Mouse (Mus musculus) urinary bladder, postnatal 10 days (tissue): ENCODE results near the gene Kif16b.

Experiments
- DNase-seq: peaks from one replicate; pipeline ENCODE4 v3.0.0; 2022; ENCODE audit warnings: low spot score

Kif16b gene

DNA sequence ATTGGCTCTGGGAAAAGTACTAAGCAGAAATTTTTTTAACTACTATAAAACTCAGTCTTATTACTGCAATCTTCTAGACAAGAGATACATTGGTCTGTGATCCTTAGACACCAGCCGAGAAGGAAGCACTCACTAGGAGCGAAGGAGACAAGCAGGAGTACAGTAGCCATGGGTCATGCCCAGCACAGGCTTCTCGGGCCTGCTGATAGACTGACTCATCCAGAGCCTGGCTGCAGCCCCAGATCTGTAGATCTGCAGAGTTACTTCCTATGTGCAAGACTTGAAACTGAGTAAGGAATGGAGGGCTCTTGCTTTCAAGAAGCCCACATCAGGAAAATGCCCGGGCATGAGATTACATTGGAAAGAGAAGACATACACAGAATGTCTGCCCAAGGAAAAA, 169.0 kb downstream of the Kif16b start:
- no peak for DNase-seq

- no peak for DNase-seq
Observed at GRCm38 (mm10) chr2:142731778-142732092, 169.6 kb downstream of the Kif16b start.

DNA sequence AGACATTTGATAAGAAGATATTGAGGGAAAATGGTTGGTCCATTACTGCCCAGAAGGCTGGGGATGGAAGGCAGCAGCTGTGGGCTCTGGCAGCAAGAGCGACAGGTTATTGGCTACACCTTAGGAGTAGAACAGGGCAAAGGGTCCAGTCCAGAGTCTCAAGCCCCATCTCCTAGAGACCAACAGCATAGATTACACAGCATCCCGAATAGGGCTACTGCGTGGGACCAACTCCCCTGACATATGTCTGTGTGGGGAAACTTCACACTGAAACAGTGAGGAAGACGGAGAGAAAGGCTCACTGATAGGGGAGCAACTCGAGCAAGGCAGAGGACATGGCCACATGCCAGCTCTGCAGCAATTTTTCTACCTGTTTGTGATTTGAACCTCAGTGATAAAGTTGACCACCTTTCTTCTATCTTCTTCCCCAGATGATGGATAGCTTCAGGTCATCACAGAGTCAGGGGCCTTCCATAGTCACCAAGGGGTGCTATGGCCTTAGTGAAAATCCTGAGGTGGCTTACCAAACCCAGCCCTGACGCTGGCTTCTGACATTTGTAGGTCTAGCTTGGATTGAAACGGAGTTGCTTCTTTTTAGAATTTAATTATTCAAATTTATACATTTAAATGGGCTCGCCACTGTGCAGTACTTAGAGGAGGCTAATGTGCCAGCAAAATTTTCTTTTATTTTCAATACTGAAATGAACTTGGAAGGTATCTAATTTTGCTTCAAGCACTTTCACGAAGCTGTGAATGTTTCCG, 170.1 kb downstream of the Kif16b start:
- DNase-seq: no peak

DNA sequence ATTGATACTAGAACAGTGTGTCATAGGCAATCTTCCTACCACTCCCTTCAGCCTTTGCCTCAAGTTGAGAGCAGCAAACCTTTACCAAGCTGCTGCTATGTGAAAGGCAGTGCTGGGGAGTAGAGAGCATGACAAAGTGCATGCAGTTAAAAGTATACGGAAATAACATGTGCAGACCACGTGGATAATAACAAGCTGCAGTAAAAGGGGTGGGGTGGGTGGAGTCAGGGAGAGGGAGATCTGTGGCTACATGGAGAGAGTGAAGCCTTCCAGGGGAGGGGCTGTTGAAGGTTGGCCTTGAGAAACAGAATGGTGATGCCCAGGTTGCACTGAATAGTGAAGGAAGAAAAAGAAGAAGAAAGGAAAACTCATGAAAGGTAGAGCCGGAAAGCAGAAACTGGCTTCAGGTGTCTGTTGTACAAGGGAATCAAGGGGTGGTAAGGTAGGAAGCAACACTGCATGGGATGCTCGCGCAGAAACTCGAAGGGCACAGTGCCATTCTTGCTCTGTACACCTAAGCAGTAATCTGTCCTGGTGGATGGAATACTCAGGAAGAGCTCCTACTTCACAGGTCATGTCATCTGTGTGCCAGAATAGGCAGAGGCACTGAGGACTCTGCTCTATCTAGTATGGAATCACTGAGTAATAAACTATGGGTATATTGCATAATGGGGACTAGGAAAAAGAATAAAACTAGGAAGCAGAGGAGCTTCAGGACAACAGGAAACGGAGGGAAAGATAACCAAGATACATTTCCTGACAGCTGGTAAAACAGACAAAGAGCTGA, 176.9 kb downstream of the Kif16b start:
- DNase-seq: no peak

- DNase-seq: no peak
Observed at GRCm38 (mm10) chr2:142720174-142720573, 181.2 kb downstream of the Kif16b start.

GRCm38 (mm10) chr2:142718998-142719397, 182.3 kb downstream of the Kif16b start:
- DNase-seq: no peak

GRCm38 (mm10) chr2:142717591-142717990, 183.7 kb downstream of the Kif16b start:
- no peak for DNase-seq

GRCm38 (mm10) chr2:142715912-142716260, 185.4 kb downstream of the Kif16b start:
- no peak for DNase-seq

DNA sequence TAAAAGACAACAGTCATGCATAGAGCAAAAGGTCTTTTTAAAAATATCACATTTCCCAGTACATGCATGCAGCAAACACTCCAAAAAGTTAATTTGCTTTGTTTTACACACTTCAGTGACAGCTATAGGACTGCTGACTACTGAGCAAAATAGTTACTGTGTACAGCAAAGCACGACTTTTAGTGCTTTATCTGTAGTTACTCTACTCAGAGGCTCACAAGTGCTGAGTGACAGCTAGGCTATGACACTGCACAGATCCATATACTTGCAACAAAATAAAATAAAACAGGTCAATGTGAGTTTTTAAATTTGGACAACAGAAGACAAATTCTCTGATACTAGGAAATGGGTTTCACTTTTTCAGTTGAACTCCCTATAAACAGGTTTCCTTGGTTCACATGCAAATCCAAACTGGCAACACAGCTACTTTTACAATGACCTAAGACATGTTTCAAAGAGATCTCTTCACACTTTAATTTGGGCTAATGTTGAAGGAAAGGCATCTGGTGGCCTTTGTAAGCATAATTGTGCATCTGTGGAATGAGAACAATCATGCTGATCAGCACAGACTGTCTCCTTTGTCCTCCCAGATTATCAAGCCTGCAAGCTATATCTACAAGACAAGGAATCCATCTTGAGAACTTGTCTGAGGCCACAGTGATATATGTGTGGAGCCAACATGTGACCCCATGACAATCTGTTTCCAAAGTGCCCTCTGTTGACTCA, 186.0 kb downstream of the Kif16b start:
- no peak for DNase-seq

DNA sequence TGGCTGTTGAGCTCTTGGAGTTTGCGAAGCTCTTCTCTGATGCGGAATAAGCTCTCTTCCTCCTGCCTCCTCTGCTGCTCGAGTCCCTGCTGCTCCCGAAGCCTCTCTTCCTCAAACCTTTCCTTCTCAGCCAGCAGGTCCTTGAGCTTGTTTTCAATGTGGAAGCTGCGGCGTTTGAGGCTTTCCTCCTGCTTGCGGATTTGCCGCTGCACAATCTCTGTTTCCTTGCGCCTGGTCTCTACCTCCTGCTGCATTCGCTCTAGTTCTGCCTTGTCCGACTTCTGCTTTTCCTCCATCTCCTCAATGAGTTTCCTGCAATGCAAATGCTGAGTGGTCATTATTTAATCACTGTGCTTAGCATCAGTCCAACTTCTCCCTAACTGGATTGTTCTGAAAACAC, 188.6 kb downstream of the Kif16b start:
- no peak for DNase-seq

DNA sequence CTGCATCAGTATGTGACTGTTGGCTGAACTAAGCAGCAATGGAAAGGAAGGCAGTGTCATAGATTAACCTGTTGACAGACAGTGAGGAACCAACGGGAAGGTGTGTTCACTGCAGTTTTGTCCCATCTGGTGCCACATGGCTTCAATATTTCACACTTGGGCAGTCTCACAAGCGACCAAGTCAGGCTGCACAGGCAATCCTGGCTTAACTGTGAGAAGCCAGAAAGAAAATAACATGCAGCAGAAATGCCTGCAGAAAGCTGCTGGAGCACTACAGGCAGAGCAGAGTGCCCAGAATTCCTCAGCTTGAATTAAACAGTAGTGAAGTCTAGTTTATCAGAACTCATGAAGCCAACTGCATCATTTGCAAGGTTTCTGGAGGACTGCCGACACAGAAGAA, 192.0 kb downstream of the Kif16b start:
- DNase-seq: no peak

DNA sequence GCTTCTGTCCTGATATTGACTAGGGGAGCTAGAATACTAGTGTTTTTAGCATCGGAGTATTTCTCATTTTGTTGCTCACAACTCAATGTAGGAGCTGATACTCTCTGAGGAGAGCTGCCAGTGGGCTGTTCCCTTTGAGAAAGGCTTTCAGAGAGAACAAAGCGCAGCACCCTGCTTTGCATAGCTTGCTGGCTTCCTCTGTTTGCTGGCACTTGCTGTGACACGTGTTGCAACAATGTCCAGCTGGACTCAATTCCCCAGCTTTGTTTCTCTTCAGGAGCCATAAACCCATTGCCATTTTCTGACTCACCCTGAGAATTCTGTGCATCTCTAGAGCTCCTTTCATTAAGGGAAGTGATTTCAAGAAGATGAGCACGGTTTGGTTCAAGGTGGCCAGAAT, 200.6 kb downstream of the Kif16b start:
- no peak for DNase-seq

DNA sequence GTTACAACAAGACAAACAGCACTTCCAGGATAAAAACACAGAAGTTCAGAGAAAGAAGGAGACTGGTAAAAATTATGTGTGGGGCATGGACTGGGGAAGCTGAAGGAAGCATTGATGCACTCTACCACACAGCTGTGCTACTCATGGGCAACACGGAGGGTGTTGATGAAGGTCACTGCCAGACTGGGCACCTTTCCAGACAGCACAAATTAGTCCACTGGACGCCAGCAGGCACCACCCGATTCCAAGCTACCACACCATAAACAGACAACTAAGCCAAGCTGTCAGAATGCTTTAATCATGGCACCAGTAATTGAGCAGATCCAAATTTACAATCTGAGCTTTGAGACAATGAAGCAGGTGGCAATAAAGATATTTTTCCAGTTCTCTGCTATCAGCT, 202.7 kb downstream of the Kif16b start:
- no peak for DNase-seq

- DNase-seq: no peak
Observed at GRCm38 (mm10) chr2:142694936-142695331, 206.4 kb downstream of the Kif16b start.

DNA sequence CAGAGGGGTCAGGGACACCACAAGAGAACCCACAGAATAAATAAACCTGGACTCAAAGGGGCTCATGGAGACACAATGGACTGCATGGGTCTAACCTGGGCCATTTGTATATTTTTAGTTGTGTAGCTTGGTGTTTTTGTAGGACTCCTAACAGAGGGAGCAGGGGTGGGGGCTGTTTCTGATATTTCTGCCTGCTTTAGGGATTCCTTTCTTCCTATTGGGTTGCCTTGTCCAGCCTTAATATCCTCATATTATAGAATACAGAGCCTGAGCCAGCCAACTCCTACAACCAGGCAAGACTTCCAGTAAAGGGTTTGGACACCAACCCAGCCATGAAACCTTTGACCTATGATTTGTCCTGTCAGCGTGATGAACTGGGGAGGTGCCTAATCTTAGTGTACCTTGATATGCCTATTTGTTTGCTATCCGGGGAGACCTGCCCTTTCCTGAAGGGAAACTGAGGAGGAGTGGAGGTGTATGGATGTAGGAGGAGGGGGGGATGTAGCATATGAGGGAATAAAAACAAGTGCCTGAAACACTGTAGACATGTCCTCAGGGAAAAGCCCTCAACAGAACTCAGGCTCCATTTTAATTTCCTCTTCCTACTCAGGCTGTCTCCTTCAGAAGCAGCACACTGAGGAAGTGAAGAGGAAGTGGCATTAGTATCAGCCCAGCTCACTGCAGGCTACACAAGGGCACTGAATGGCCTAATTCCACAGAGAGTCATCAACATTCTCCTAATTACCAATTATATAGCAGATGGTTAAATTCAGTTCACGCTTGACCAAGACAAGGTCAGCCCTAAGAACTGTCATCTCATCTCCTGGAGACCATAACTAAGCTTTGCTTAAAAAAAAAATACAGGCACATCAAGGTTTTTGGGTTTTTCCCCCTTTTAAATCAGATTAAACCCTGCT, 207.1 kb downstream of the Kif16b start:
- DNase-seq: no peak

DNA sequence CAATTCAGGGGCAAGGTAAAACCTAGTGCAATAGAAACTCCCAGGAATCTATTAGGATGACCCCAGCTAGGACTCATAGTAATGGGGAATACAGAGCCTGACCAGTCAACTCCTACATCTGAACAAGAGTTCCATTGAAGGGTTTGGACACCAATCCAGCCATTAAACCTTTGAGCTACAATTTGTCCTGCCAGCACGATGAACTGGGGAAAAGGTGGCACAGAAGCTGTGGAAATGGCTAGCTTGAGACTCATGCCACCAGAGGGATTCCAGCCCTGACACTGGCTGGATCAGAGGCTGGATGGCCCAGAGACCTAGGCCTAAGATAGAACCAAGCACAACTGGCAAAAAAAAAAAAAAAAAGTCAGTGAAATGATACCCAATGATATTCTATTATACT, 207.9 kb downstream of the Kif16b start:
- DNase-seq: no peak

GRCm38 (mm10) chr2:142689496-142689895, 211.8 kb downstream of the Kif16b start:
- DNase-seq: no peak

- DNase-seq: no peak
Observed at GRCm38 (mm10) chr2:142687936-142688514, 213.3 kb downstream of the Kif16b start.

GRCm38 (mm10) chr2:142682965-142683709, 218.2 kb downstream of the Kif16b start:
- DNase-seq: no peak

DNA sequence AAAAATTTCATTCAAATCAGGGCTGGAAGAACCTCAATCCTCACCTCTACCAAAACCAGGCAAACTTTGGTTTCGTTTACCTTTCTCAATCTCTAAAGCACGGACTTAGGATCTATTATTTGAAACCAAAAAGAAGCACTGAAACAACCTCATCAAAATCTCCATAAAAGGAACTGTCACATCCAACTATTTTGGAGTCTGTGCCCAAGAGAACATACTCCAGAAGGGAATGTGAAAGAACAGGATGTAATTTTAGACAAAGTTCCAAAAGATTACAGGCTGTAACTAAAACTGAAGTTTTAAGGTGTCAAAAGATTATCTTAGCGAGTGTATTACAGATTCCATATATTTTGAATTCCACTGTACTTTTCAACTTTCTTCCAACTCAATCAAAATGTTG, 232.9 kb downstream of the Kif16b start:
- DNase-seq: no peak

GRCm38 (mm10) chr2:142651591-142651990, 249.7 kb downstream of the Kif16b start:
- no peak for DNase-seq
